8 mouse cellular contexts compared by ENCODE assay signal in genomic region chr11:53762827-53763495, GRCm38 (mm10). TPM values are rescaled to one million over a fixed set of nuclear protein-coding genes. Genes with fewer than 3 reads are reported as not detected.
DNase-seq lines count a peak whose midpoint lies in the region; ATAC-seq and TF ChIP-seq lines count a peak whose summit lies in the region.

No protein-coding gene starts in this region.

- no peaks in the 10 kb centered on the region for H3K9me3 ChIP-seq in E14TG2a.4 (ENCODE audit: low read length)
- no peaks in the 10 kb centered on the region for H3K9me3 ChIP-seq in heart, postnatal 0 days (replicated peaks; ENCODE audit: control insufficient read depth, low read length)

- DNase-seq in heart, postnatal 0 days (ENCODE audit: low spot score): peak; percentile 69
- peak; percentile 97 for DNase-seq in kidney, postnatal 25 days
- peak; percentile 95 for DNase-seq in lung, postnatal 14 days
- peak; percentile 16 for DNase-seq in retina, embryonic 14.5 days (ENCODE audit: low spot score)
- peak; percentile 54 for DNase-seq in urinary bladder, postnatal 10 days (ENCODE audit: low spot score)

- H3K27me3 ChIP-seq in E14TG2a.4 (ENCODE audit: insufficient read depth, low read length): no peaks in the 10 kb centered on the region
- no peaks in the 10 kb centered on the region for H3K27me3 ChIP-seq in heart, postnatal 0 days (ENCODE audit: control insufficient read depth, insufficient read depth, low read length)

- ATAC-seq in erythroid progenitor cell, adult 5-6 weeks (replicated peaks; ENCODE audit: low FRiP score, poor library complexity, severe bottlenecking): peak; percentile 37
- ATAC-seq in heart, postnatal 0 days (ENCODE audit: insufficient read depth, low read depth): peak; percentile 7

- peak overlapping the region; percentile 98 for H3K27ac ChIP-seq in bone marrow macrophage, adult 2 months (ENCODE audit: insufficient read depth, low read depth, low read length)
- peak overlapping the region; percentile 97 for H3K27ac ChIP-seq in heart, postnatal 0 days (ENCODE audit: low read depth)

- no peak for TF ChIP-seq POLR2A in bone marrow macrophage, adult 2 months (IDR thresholded peaks at IDR 0.05; ENCODE audit: borderline replicate concordance, low read depth, low read length)

- TF ChIP-seq EP300 in heart, postnatal 0 days (IDR thresholded peaks at IDR 0.05; ENCODE audit: low read depth): no peak; the same call in 1 of the 2 replicates

- peak overlapping the region; percentile 40 for H3K9ac ChIP-seq in heart, postnatal 0 days (replicated peaks; ENCODE audit: low read depth, low read length)

- H3K36me3 ChIP-seq in E14TG2a.4 (ENCODE audit: insufficient read depth, low read length): no peaks in the 10 kb centered on the region
- no peaks in the 10 kb centered on the region for H3K36me3 ChIP-seq in heart, postnatal 0 days (replicated peaks; ENCODE audit: control insufficient read depth, insufficient read depth, low read length)

- peaks cover 92% of the 10 kb centered on the region for H3K4me1 ChIP-seq in E14TG2a.4 (replicated peaks; ENCODE audit: low read depth, low read length)
- H3K4me1 ChIP-seq in bone marrow macrophage, adult 2 months (ENCODE audit: control insufficient read depth, insufficient read depth, low read length): peaks cover 22% of the 10 kb centered on the region
- H3K4me1 ChIP-seq in heart, postnatal 0 days (ENCODE audit: control insufficient read depth, insufficient read depth): peaks cover 47% of the 10 kb centered on the region

- WGBS in heart, postnatal 0 days: 2% methylated on average over 23 of the region's 23 CpGs

- TF ChIP-seq CTCF in E14TG2a.4 (conservative IDR thresholded peaks at IDR 0.05; ENCODE audit: low read length): no peak
- no peak for TF ChIP-seq CTCF in bone marrow macrophage, adult 2 months (IDR thresholded peaks at IDR 0.05; ENCODE audit: low read depth, low read length)
- no peak for TF ChIP-seq CTCF in heart, postnatal 0 days (IDR thresholded peaks at IDR 0.05; ENCODE audit: low read depth)

- peak overlapping the region; percentile 70 for H3K4me2 ChIP-seq in heart, postnatal 0 days (ENCODE audit: low read depth, low read length)

- peak overlapping the region; percentile 74 for H3K4me3 ChIP-seq in E14TG2a.4 (replicated peaks; ENCODE audit: low read length)
- peak overlapping the region; percentile 62 for H3K4me3 ChIP-seq in bone marrow macrophage, adult 2 months (ENCODE audit: insufficient read depth, low read length)
- H3K4me3 ChIP-seq in heart, postnatal 0 days (ENCODE audit: low read depth, low read length): peak overlapping the region; percentile 41

RNA-seq across cellular contexts. Expression of gene Irf1, which starts 6.9 kb away (rescaled TPM):
- polyA plus RNA-seq in bone marrow macrophage, adult 2 months (2012; ENCODE audit: insufficient read depth, insufficient read length, missing spikeins): 84.8 and 89.6 TPM in 2 replicates
- total RNA-seq in erythroid progenitor cell, adult 5-6 weeks (2015; ENCODE audit: low replicate concordance): 10.1 and 10.9 TPM in 2 replicates
- total RNA-seq in erythroid progenitor cell, adult 5-6 weeks (2017; ENCODE audit: low replicate concordance): 7.2 and 38.7 TPM in 2 replicates
- 4.6 and 9.1 TPM in 2 replicates for total RNA-seq in heart, postnatal 0 days (2014; rRNA removed; ENCODE audit: low replicate concordance)
- polyA plus RNA-seq in heart, postnatal 0 days (2015; fragmentation: Nextera tagmentation; extraction: Ambion mirVana): 9.4 and 9.6 TPM in 2 replicates

RNA-seq across cellular contexts. Expression of gene Gm17334, which starts 10.0 kb away (rescaled TPM):
- not detected in 2 replicates for polyA plus RNA-seq in bone marrow macrophage, adult 2 months (2012; ENCODE audit: insufficient read depth, insufficient read length, missing spikeins)
- not detected in 2 replicates for total RNA-seq in erythroid progenitor cell, adult 5-6 weeks (2015; ENCODE audit: low replicate concordance)
- total RNA-seq in erythroid progenitor cell, adult 5-6 weeks (2017; ENCODE audit: low replicate concordance): not detected in 2 replicates
- total RNA-seq in heart, postnatal 0 days (2014; rRNA removed; ENCODE audit: low replicate concordance): not detected in 2 replicates
- not detected in 2 replicates for polyA plus RNA-seq in heart, postnatal 0 days (2015; fragmentation: Nextera tagmentation; extraction: Ambion mirVana)

RNA-seq across cellular contexts. Expression of gene Il5, which starts 42.4 kb away (rescaled TPM):
- polyA plus RNA-seq in bone marrow macrophage, adult 2 months (2012; ENCODE audit: insufficient read depth, insufficient read length, missing spikeins): not detected in 2 replicates
- total RNA-seq in erythroid progenitor cell, adult 5-6 weeks (2015; ENCODE audit: low replicate concordance): not detected in 2 replicates
- not detected in 2 replicates for total RNA-seq in erythroid progenitor cell, adult 5-6 weeks (2017; ENCODE audit: low replicate concordance)
- not detected in 2 replicates for total RNA-seq in heart, postnatal 0 days (2014; rRNA removed; ENCODE audit: low replicate concordance)
- 0.07 TPM in 2 replicates for polyA plus RNA-seq in heart, postnatal 0 days (2015; fragmentation: Nextera tagmentation; extraction: Ambion mirVana)

RNA-seq across cellular contexts. Expression of gene Rad50, which starts 55.8 kb away (rescaled TPM):
- polyA plus RNA-seq in bone marrow macrophage, adult 2 months (2012; ENCODE audit: insufficient read depth, insufficient read length, missing spikeins): 20.1 and 20.4 TPM in 2 replicates
- total RNA-seq in erythroid progenitor cell, adult 5-6 weeks (2015; ENCODE audit: low replicate concordance): 23.1 and 46.5 TPM in 2 replicates
- total RNA-seq in erythroid progenitor cell, adult 5-6 weeks (2017; ENCODE audit: low replicate concordance): 26.7 and 30.7 TPM in 2 replicates
- total RNA-seq in heart, postnatal 0 days (2014; rRNA removed; ENCODE audit: low replicate concordance): 4.6 and 5.9 TPM in 2 replicates
- 13.5 and 14.9 TPM in 2 replicates for polyA plus RNA-seq in heart, postnatal 0 days (2015; fragmentation: Nextera tagmentation; extraction: Ambion mirVana)

Comparison
In these comparisons a context has a peak if more than half of its experiments do, and no peak if none do; other contexts are left out.
1. Peak in every context shown above with its lines: DNase-seq, ATAC-seq, H3K4me3 ChIP-seq and H3K27ac ChIP-seq.
2. DNase-seq: peak in every context shown above with its lines; median percentile 97 in kidney, postnatal 25 days; 95 in lung, postnatal 14 days; 69 in heart, postnatal 0 days; 54 in urinary bladder, postnatal 10 days; 16 in retina, embryonic 14.5 days.